Mouse (Mus musculus) cerebellum, adult (tissue): ENCODE measurements around the gene Snf8.

Experiments used
- ATAC-seq: cut with Nextera tagmentation; 2 replicates; pipeline ENCODE4 v1.9.2; 2017; ENCODE audit warnings: mild to moderate bottlenecking, moderate library complexity, mixed read lengths; ENCODE audit not compliant: insufficient number of reproducible peaks, low FRiP score, low TSS enrichment

Snf8 gene

DNA sequence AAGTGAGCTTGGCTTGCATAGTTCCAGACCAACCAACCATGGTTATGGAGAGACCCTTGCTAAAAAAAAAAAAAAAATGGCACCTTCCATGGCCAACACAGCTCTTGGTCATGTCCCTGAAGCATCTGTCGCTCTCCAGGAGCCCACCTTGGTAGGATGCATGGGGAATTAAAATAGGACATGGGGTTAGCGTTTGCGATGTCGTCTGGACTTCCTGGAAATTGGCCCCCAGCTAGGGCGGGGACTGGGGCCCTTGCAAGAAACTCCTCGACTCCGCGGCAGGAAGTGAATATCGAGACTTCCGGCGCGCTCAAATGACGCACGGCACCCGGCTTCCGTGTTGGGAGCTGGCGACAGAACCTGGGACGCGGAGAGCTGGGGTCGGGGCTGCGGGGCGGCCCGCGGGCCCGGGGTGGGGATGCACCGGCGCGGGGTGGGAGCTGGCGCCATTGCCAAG, at the start of gene Snf8:
Gene Snf8 (plus strand): TSS at position 290 of the 457 bp plus-strand sequence.
- peak; percentile 64; the same call in 1 of the 2 replicates for ATAC-seq

- ATAC-seq: no peak
Measured at GRCm38 (mm10) chr11:95987854-95988447, 46.7 kb upstream of the Snf8 start.

DNA sequence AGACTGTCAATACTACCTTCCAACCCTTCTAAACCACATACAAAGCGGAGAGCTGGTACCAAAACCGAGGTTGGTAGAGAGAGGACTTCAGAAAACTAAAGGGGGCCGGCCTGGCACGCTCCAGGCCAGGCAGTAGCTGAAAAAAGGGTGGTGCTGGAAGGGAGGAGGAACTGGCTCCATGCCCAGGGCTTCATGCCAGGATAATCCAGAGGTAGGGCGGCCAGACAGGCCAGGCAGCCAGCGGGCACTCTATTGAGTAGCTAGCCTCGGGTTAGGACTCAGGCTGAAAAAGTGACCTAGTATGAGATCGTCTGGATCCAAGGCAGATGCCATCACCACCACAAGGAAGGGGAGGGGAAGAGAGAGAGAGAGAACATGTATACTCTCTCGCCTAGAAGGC, 46.2 kb upstream of the Snf8 start:
- ATAC-seq: no peak

DNA sequence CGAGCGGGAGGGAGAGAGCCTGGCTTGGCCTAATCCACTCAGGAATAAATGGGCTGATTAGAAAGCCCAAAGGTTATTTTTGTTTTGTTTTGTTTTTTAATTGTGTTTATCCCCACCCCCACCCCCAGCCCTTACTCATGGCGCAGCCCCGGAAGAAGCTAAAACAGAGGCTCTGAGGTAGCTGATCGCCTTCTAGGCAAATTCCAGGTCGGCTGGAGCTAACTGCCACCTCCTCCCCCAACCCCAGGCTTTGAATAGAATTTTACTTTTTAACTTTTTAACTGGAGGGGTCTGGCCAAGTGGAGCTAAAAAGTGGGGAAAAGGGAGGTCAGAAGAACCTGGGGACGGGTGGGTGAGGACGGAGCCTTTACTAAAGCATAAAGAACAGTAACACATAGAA, 44.8 kb upstream of the Snf8 start:
- ATAC-seq: no peak

DNA sequence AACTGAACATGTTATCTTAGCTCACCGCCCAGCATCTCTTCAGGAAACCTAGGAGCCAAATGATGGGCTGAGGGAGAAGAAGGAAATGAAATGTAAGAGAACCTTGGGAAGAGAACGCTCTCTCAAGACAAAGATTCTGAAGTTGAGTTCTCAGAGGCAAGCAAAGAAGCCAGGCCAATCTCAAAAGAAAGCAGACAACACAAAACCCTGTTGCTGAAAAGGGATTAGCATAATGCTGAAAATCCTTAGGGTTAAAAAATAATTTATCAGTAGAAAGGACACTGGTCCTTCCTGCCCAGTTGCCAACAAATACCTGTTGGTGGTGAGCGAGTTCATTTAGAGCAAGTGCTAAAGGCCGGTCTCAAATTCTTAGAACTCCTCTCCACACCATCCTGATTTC, 44.3 kb upstream of the Snf8 start:
- ATAC-seq: no peak

DNA sequence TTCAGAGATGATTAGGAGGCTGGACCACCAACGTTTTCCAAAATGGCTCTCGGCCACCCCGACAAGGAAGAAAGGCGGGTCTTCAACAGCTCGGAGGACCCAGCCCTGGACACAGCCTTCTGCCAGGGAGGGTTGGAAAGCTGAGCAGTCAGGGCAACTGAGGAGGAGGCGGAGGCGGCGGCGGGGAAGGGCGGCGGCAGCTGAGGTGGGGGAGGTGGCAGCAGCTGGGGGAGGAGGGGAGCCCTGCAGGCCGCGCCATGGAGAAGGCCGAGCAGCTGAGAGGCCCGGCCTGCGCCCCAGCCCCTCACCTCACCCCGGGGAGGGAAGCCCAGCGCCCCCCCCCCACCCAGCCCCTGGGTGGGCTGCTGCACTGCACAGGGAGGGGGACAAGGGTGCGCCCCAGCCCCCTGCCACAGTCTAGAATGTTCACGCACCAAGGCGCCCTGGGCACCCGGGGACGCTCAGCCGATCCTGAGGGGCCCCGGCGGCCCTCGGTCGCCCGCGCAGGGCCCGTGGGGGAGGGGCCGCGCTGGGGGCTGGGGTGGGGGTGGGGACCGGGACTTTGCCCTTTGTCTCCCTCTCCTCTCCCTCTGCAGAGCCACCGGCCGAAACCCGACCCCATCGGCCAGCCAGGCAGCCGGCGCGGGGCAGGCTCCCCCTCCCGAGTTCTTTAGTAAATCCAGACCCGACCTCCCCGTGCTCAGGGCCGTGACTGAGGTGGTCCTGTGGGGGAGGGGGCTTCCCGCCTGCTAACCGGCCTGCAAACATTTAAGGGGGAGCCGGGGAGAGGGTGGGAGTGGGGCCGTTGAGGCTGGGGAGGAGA, 43.6 kb upstream of the Snf8 start:
- ATAC-seq: no peak

GRCm38 (mm10) chr11:95994151-95994550, 40.5 kb upstream of the Snf8 start:
- ATAC-seq: no peak

GRCm38 (mm10) chr11:96003100-96003900, 31.4 kb upstream of the Snf8 start:
- ATAC-seq: no peak

DNA sequence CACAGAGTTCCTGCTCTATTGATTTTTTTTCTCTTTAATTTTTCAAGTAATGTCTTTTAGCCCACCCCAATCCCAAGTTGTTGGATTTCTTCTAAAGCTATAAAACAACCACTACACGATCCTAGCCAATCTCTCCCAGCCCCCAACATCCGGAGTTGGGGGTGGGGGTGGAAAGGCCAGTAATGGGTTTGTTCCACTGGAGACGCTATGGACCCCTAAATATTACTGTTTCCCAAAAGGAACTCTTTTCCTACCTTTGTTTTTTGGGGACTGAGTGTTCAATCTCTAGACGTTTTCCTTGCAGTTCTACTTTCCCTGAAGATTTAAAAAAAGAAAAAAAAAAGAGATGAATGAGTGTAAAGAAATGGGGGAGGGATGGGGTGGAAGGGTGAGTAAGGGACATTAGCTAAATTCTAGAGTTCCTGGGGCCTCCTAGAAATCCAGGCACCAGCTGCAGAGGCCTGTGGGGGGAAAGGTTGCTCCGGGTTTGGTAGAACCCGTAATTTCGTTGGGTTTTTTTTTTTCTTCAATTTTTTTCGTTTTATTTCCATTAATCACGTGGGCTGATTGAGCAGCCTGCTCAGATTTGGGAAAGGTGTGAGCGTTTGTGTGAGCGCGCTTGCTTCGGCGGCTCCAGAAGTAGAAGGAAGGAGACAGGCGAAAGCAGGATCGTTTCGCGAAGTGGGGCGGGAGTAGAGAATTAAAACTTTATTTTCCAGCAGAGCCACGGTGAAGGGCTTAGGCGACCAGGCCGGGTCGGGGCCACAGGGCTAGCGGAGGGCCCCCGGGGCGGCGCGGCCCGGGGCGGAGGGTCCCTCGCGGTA, 30.5 kb upstream of the Snf8 start:
- ATAC-seq: no peak

DNA sequence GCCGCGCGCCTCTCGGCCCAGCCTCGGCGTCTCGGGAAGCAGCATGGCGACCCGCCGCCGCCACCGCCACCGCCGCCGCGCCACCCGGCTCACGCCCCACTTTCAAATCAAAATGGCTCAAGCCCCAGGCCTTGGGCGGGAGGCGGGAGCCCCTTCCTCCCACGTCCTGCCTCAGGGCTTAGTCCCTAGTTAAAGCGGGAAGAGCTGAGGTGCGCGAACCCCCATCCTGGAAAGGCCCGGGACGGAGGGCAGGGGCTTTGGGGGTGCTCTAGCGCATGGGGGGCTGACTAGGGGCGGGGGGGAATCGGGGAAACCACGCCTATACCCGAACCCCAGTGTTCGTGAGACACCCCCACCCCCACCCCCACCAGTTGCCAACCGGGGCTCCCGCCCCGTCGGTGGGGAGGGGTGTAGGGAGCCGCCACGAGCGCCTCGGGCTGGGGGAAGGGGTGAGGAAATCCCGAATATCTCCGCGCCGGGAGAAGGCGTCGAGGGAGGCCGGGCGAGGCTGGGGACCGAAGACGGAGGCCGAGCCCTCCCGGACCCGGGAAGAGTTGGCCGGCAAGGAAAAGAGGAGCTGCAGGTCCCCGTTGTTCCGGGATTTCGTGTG, 29.8 kb upstream of the Snf8 start:
- ATAC-seq: no peak

- ATAC-seq: no peak
Measured at GRCm38 (mm10) chr11:96005403-96006271, 29.0 kb upstream of the Snf8 start, which contains the start of gene Igf2bp1. TSS of gene Igf2bp1 (minus strand) at chr11:96005940.

DNA sequence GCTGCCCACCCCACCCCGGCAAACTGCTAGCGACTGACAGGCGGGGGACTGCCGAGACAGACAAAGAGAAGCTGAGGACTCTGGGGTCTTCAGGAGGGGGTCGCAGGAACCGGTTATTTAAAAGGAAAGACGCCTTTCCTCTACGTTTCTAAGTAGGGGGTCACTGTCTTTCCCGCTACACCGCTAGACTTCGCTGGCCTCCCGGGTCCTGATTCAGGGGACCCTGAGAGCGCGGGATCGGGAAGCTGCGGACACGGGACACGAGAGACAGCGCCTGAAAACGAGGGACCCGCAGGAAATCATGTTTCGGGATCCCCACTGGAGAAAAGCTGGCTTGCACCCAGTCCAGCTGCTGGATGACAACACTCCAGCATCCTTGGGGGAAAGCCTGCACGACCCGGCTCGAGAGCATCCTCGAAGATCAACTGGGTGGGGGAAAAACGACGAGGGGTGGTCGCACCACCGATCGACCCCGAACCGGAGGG, 28.3 kb upstream of the Snf8 start:
- ATAC-seq: no peak

- no peak; the same call in 1 of the 2 replicates for ATAC-seq
Measured at GRCm38 (mm10) chr11:96006852-96007515, 27.7 kb upstream of the Snf8 start.

GRCm38 (mm10) chr11:96007516-96008235, 27.0 kb upstream of the Snf8 start:
- ATAC-seq: no peak

GRCm38 (mm10) chr11:96008827-96009226, 25.9 kb upstream of the Snf8 start:
- ATAC-seq: no peak

DNA sequence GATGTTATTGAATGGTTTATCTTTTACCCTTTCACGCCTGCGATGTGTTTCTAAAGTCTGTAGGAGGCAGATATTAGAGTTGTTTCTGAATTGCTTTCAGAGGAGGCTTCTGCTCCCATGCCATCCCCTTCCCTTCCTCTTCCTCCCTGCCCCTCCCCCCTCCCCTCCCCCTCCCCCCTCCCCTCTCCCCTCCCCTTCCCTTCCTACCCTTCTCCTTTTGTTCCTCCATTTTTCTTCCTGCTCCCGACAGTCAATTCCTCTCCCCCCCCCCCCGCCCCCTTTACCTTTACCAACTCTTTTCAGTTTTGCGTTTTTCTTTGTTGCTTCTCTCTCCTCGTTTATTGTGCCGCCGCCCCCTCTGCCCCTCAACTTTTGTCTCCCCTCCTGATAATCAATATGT, 22.7 kb upstream of the Snf8 start:
- ATAC-seq: no peak

- ATAC-seq: no peak
Measured at GRCm38 (mm10) chr11:96015421-96015820, 19.3 kb upstream of the Snf8 start.
